Mouse (Mus musculus): ENCODE results near the gene Fn1.

Gene Fn1

GRCm38 (mm10) chr1:71650741-71651140, 2.3 kb downstream of the Fn1 start:
- peak; percentile 52 for DNase-seq (ENCODE audit: low spot score)

GRCm38 (mm10) chr1:71648166-71648565, 4.8 kb downstream of the Fn1 start:
- DNase-seq (ENCODE audit: low spot score): no peak

GRCm38 (mm10) chr1:71646774-71647173, 6.2 kb downstream of the Fn1 start:
- DNase-seq (ENCODE audit: low spot score): no peak

GRCm38 (mm10) chr1:71645999-71646398, 7.0 kb downstream of the Fn1 start:
- no peak for DNase-seq (ENCODE audit: low spot score)

- no peak for DNase-seq (ENCODE audit: low spot score)
These were observed 7.5 kb downstream of the Fn1 start for GRCm38 (mm10) chr1:71645466-71645865.

- DNase-seq (ENCODE audit: low spot score): no peak
These were observed 10.2 kb downstream of the Fn1 start for GRCm38 (mm10) chr1:71642794-71643193.

GRCm38 (mm10) chr1:71641206-71641605, 11.8 kb downstream of the Fn1 start:
- DNase-seq (ENCODE audit: low spot score): no peak

GRCm38 (mm10) chr1:71640157-71640556, 12.8 kb downstream of the Fn1 start:
- no peak for DNase-seq (ENCODE audit: low spot score)

- no peak for DNase-seq (ENCODE audit: low spot score)
These were observed 16.3 kb downstream of the Fn1 start for GRCm38 (mm10) chr1:71636665-71637064.

GRCm38 (mm10) chr1:71636116-71636515, 16.9 kb downstream of the Fn1 start:
- no peak for DNase-seq (ENCODE audit: low spot score)

- DNase-seq (ENCODE audit: low spot score): no peak
These were observed 17.6 kb downstream of the Fn1 start for GRCm38 (mm10) chr1:71635101-71636014.

GRCm38 (mm10) chr1:71634471-71634981, 18.5 kb downstream of the Fn1 start:
- DNase-seq (ENCODE audit: low spot score): no peak

GRCm38 (mm10) chr1:71632387-71632786, 20.6 kb downstream of the Fn1 start:
- no peak for DNase-seq (ENCODE audit: low spot score)

- DNase-seq (ENCODE audit: low spot score): no peak
These were observed 21.2 kb downstream of the Fn1 start for GRCm38 (mm10) chr1:71631811-71632210.

GRCm38 (mm10) chr1:71630243-71630642, 22.8 kb downstream of the Fn1 start:
- no peak for DNase-seq (ENCODE audit: low spot score)

GRCm38 (mm10) chr1:71623625-71624024, 29.4 kb downstream of the Fn1 start:
- DNase-seq (ENCODE audit: low spot score): no peak

GRCm38 (mm10) chr1:71621526-71621925, 31.5 kb downstream of the Fn1 start:
- no peak for DNase-seq (ENCODE audit: low spot score)

GRCm38 (mm10) chr1:71614545-71615246, 38.3 kb downstream of the Fn1 start:
- peak; percentile 66 for DNase-seq (ENCODE audit: low spot score)

- DNase-seq (ENCODE audit: low spot score): no peak
These were observed 40.7 kb downstream of the Fn1 start for GRCm38 (mm10) chr1:71612256-71612655.

- DNase-seq (ENCODE audit: low spot score): no peak
These were observed 43.1 kb downstream of the Fn1 start for GRCm38 (mm10) chr1:71609916-71610315.

- DNase-seq (ENCODE audit: low spot score): no peak
These were observed 43.8 kb downstream of the Fn1 start for GRCm38 (mm10) chr1:71609057-71609775.

- no peak for DNase-seq (ENCODE audit: low spot score)
These were observed 46.2 kb downstream of the Fn1 start for GRCm38 (mm10) chr1:71606600-71607325.
